Mouse (Mus musculus): Measurements from ENCODE around the gene Rfc1.

DNA sequence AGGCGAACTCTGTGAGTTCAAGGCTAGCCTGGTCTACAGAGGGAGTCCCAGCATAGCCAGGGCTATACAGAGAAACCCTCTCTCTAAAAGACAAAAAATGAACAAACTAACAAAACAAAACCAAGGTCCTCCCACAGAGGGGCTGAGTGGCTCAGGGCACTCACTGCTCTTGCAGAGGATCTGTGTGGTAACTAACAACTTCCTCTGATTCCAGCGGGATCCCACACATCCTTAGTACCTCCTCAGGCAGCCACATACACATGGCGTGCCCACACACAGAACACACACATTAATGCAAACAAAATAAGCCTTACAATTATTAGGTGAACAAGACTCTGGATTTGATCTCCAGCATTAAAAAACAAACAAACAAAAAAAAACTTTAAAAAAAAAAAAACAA, 22.3 kb upstream of the Rfc1 start:
- no peak for TF ChIP-seq POLR2A (IDR thresholded peaks at IDR 0.05; ENCODE audit: extremely low read depth, insufficient read depth, low read length)
- TF ChIP-seq CTCF (IDR thresholded peaks at IDR 0.05; ENCODE audit: extremely low read depth, insufficient read depth, low read length), result no peak
